Mouse (Mus musculus) Patski (cell line): Measurements from ENCODE around the gene Klra9. TPM values are rescaled to one million over a fixed set of nuclear protein-coding genes. Genes with fewer than 3 reads are reported as not detected.
"Not testable (repeated sequence)": the region's sequence is repeated elsewhere in the genome, so short reads cannot be mapped to it uniquely, and the experiment has no call there.

ENCODE experiments used
- ATAC-seq: fragments of 100-300 bp; one replicate; pipeline ENCODE4 v1.8.0; 2021
- CTCF ChIA-PET: fragments of 350-600 bp; sonication (Branson Sonifier 250); formaldehyde crosslinking; loops from one replicate; lab custom pipeline; 2022; ENCODE audit warnings: inconsistent platforms; lab: Charles Lee
- POLR2A ChIA-PET: fragments of 350-600 bp; sonication (Branson Sonifier 250); formaldehyde crosslinking; loops from one replicate; lab custom pipeline; 2022; ENCODE audit warnings: antibody characterized with exemption, inconsistent platforms; lab: Charles Lee
- DNase-seq: peaks from one replicate; pipeline ENCODE4 v3.0.0-alpha.2; 2011; ENCODE audit warnings: low read depth, low spot score
- H3K27me3 ChIP-seq: fragments of 371-371 bp; one replicate; pipeline ENCODE4 v1.5.1; 2021
- CTCF ChIP-seq: fragments of 100-300 bp; IDR thresholded peaks from one replicate; pipeline ENCODE4 v1.5.1; 2021
- in situ Hi-C: fragments of 300-500 bp; cut with MboI; formaldehyde crosslinking; loops from 3 replicates; pipeline ENCODE4 v1.11.1; 2018; ENCODE audit warnings: low pct_unique_long_range_greater_than_20kb, mixed read lengths
- polyA plus RNA-seq: library from polyadenylated mRNA; unstranded; gene quantifications from one replicate; pipeline ENCODE4 v1.2.3, GENCODE M21; 2021

The Klra9 gene
- not detected for polyA plus RNA-seq

- CTCF ChIA-PET, H3K27me3 ChIP-seq, DNase-seq, POLR2A ChIA-PET, ATAC-seq: not testable (repeated sequence)
- in situ Hi-C loops, result loop anchor here (10.0 kb wide), 1 partner anchor 92 kb away; the partner anchor contains the start of gene Klra10
These were observed at the start of gene Klra9 for GRCm38 (mm10) chr6:130193012-130193411. TSS of gene Klra9 (minus strand) at chr6:130193112.

DNA sequence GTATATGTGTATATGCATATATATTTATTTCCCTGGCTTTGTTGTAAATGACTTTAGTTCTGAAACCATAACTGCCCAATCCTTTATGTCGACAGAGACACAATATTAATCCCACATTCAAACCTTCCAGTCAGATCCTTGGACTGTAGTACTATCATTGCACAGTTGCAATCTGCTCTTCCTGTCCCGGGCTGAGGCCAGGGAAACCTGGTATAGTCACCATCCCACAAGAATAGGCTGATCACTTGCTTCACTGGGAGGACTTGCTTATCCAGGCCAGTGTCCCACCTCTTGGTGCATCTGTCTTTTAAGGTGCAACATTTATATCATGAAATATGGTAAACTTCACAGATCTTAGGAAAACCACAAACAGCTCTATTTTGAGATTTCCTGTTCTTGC lies 44.6 kb upstream of the Klra9 start:
- H3K27me3 ChIP-seq, result no peaks in the 10 kb centered on the region
- ChIA-PET CTCF (no interaction called here), POLR2A (no interaction called here)
- DNase-seq, result no peak
- in situ Hi-C loops, result loop anchor here (10.0 kb wide), 1 partner anchor 147 kb away; the partner anchor contains the start of gene Klra1
- no peak for ATAC-seq
- TF ChIP-seq CTCF, result no peak

- in situ Hi-C loops, result loop anchor here (10.0 kb wide), 1 partner anchor 148 kb away; the partner anchor contains the start of gene Klra1
- ATAC-seq, result no peak
- ChIA-PET POLR2A (no interaction called here), CTCF (no interaction called here)
- H3K27me3 ChIP-seq, result no peaks in the 10 kb centered on the region
- DNase-seq, result no peak
- no peak for TF ChIP-seq CTCF
These were observed 43.7 kb upstream of the Klra9 start for GRCm38 (mm10) chr6:130236635-130237034.

DNA sequence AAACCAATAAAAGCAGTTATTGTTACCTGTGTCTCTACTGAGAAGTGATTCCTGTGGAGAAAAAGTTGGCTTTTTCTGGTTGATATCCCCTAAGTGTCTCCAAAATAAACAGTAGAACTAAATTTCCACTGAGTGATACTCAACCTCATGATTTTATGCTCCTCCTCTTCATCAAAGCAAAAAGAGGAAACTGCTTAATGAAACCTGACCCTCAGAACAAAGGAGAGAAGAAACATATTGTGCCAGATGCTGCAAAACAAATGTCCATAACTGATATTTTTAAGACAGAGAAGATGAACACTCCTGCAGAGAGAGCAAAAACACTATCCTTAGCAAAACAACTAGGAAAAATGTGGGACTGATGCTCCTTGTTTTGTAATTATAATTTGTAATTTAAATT lies 40.3 kb upstream of the Klra9 start, which contains the start of gene Klra7:
Gene Klra7 (minus strand): TSS at position 101 of the 400 bp plus-strand sequence.
- in situ Hi-C loops, result loop anchor here (10.0 kb wide), 1 partner anchor 152 kb away; the partner anchor contains the start of gene Klra1
- ChIA-PET CTCF (no interaction called here), POLR2A (no interaction called here)
- no peak for DNase-seq
- ATAC-seq, result no peak
- no peaks in the 10 kb centered on the region for H3K27me3 ChIP-seq
- no peak for TF ChIP-seq CTCF

DNA sequence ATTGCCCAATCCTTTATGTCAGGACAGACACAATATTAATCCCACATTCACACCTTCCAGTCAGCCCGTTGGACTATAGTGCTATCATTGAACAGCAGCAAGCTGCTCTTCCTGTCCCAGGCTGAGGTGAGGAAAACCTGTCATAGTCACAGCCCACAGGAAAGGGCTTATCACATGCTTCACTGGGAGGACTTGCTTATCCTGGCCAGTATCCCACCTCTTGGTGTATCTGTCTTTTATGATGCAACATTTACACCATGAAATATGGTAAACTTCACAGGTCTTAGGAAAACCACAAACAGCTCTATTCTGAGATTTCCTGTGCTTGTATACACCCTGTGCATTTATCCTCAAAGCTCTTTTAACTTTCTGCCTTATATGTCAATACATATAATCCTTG lies 4.5 kb upstream of the Klra9 start:
- CTCF ChIA-PET, H3K27me3 ChIP-seq, POLR2A ChIA-PET, DNase-seq, ATAC-seq: not testable (repeated sequence)
- in situ Hi-C loops, result loop anchor here (10.0 kb wide), 1 partner anchor 87 kb away; the partner anchor contains the start of gene Klra10

- ATAC-seq, CTCF ChIA-PET, POLR2A ChIA-PET, in situ Hi-C loops, H3K27me3 ChIP-seq, DNase-seq: not testable (repeated sequence)
These were observed 63.1 kb downstream of the Klra9 start, which contains the start of gene Klra8 for GRCm38 (mm10) chr6:130129798-130130197. TSS of gene Klra8 (minus strand) at chr6:130129898.

Other genes with a start within 250 kb of the Klra9 start
- gene Klra6, start 166.2 kb downstream of the Klra9 start, polyA plus RNA-seq, result not detected
- not detected for gene Klra4, start 125.8 kb downstream of the Klra9 start, polyA plus RNA-seq
- not detected for gene Klra8, start 63.2 kb downstream of the Klra9 start, polyA plus RNA-seq
- not detected for gene Klra7, start 40.2 kb upstream of the Klra9 start, polyA plus RNA-seq
- not detected for gene Klra10, start 88.8 kb upstream of the Klra9 start, polyA plus RNA-seq
- gene Klra3, start 144.5 kb upstream of the Klra9 start, polyA plus RNA-seq, result not detected
- gene Klra1, start 193.8 kb upstream of the Klra9 start, polyA plus RNA-seq, result not detected